Mouse (Mus musculus) limb, embryonic 12.5 days (tissue): ENCODE data around the gene Capzb. TPM values are rescaled to one million over a fixed set of nuclear protein-coding genes. Genes with fewer than 3 reads are reported as not detected.

Experiments used
- ATAC-seq: fragments of 200-750 bp; cut with Nextera tagmentation; 2 replicates; pipeline ENCODE4 v1.8.0; 2017; ENCODE audit warnings: low read depth, moderate TSS enrichment; ENCODE audit not compliant: insufficient number of reproducible peaks, insufficient read depth, low FRiP score, low TSS enrichment
- H3K27ac ChIP-seq: fragments of 300-500 bp; sonication (generic); 2 replicates; pipeline ENCODE4 v1.5.1; 2016; ENCODE audit warnings: mild to moderate bottlenecking, moderate library complexity
- H3K27me3 ChIP-seq: fragments of 300-500 bp; sonication (generic); 2 replicates; pipeline ENCODE4 v1.6.1; 2016; ENCODE audit warnings: mild to moderate bottlenecking, moderate library complexity
- H3K36me3 ChIP-seq: fragments of 300-500 bp; sonication (generic); 2 replicates; pipeline ENCODE4 v1.6.1; 2016; ENCODE audit warnings: mild to moderate bottlenecking, moderate library complexity
- H3K4me1 ChIP-seq: fragments of 300-500 bp; sonication (generic); replicated peaks from 2 replicates; pipeline ENCODE4 v1.6.1; 2016
- H3K4me2 ChIP-seq: fragments of 300-500 bp; sonication (generic); 2 replicates; pipeline ENCODE4 v1.6.1; 2016; ENCODE audit warnings: mild to moderate bottlenecking, moderate library complexity
- H3K4me3 ChIP-seq: fragments of 300-500 bp; sonication (generic); replicated peaks from 2 replicates; pipeline ENCODE4 v1.5.1; 2016; ENCODE audit warnings: mild to moderate bottlenecking
- H3K9ac ChIP-seq: fragments of 300-500 bp; sonication (generic); replicated peaks from 2 replicates; pipeline ENCODE4 v1.6.1; 2016; ENCODE audit warnings: mild to moderate bottlenecking, moderate library complexity
- H3K9me3 ChIP-seq: fragments of 300-500 bp; sonication (generic); 2 replicates; pipeline ENCODE4 v1.6.1; 2016; ENCODE audit warnings: mild to moderate bottlenecking, moderate library complexity
- WGBS: fragments of 180-500 bp; shearing (Covaris S2); methylation state at CpG from one replicate; pipeline ENCODE4 v1.1.7; 2016; 5-methylcytosine and 5-hydroxymethylcytosine counted together
- polyA plus RNA-seq: library from polyadenylated mRNA; unstranded; fragments of >200 nt; fragmentation: Nextera tagmentation; extraction: Ambion mirVana; gene quantifications from 2 replicates; pipeline ENCODE4 v1.2.1, GENCODE M21; 2016

Capzb gene
- polyA plus RNA-seq, 1 experiment from 2014 or later = 390 TPM

GRCm38 (mm10) chr4:139165259-139165658 is 27.4 kb upstream of the Capzb start:
- Histone ChIP-seq H3K27me3 (no peaks in the 10 kb centered on the region), H3K27ac (no peak overlapping the region), H3K4me3 (no peak overlapping the region), H3K4me2 (no peak overlapping the region), H3K36me3 (no peaks in the 10 kb centered on the region), H3K9ac (no peak overlapping the region), H3K9me3 (no peaks in the 10 kb centered on the region), H3K4me1 (peaks cover 21% of the 10 kb centered on the region)
- no peak for ATAC-seq
- WGBS = 89% methylated on average over 8 of the region's 8 CpGs

GRCm38 (mm10) chr4:139166244-139166643 is 26.5 kb upstream of the Capzb start:
- Histone ChIP-seq H3K4me2 (no peak overlapping the region), H3K27ac (0 out of 2 replicates have a peak overlapping the region, but pooled peaks have one; percentile 2), H3K36me3 (no peaks in the 10 kb centered on the region), H3K27me3 (no peaks in the 10 kb centered on the region), H3K4me3 (no peak overlapping the region), H3K9ac (no peak overlapping the region), H3K4me1 (peaks cover 21% of the 10 kb centered on the region), H3K9me3 (no peaks in the 10 kb centered on the region)
- 87% methylated on average over 8 of the region's 8 CpGs for WGBS
- no peak for ATAC-seq

- 0 out of 2 replicates have a peak, but pooled peaks have one; percentile 31 for ATAC-seq
- peaks cover 21% of the 10 kb centered on the region for H3K4me1 ChIP-seq
- no peaks in the 10 kb centered on the region for H3K9me3 ChIP-seq
- no peaks in the 10 kb centered on the region for H3K27me3 ChIP-seq
- no peak overlapping the region for H3K9ac ChIP-seq
- WGBS = 40% methylated on average over 8 of the region's 8 CpGs
- H3K36me3 ChIP-seq = no peaks in the 10 kb centered on the region
- H3K4me3 ChIP-seq = no peak overlapping the region
- no peak overlapping the region for H3K4me2 ChIP-seq
- 0 out of 2 replicates have a peak overlapping the region, but pooled peaks have one; percentile 29 for H3K27ac ChIP-seq
Observed at GRCm38 (mm10) chr4:139167107-139167506, 25.6 kb upstream of the Capzb start.

GRCm38 (mm10) chr4:139168985-139169747 is 23.5 kb upstream of the Capzb start:
- H3K27ac ChIP-seq = 0 out of 2 replicates have a peak overlapping the region, but pooled peaks have one; percentile 4
- H3K36me3 ChIP-seq = no peaks in the 10 kb centered on the region
- no peak overlapping the region for H3K4me2 ChIP-seq
- H3K9ac ChIP-seq = no peak overlapping the region
- H3K9me3 ChIP-seq = no peaks in the 10 kb centered on the region
- H3K27me3 ChIP-seq = no peaks in the 10 kb centered on the region
- H3K4me1 ChIP-seq = peaks cover 21% of the 10 kb centered on the region
- no peak for ATAC-seq
- no peak overlapping the region for H3K4me3 ChIP-seq
- WGBS = 70% methylated on average over 15 of the region's 15 CpGs

- H3K27me3 ChIP-seq = no peaks in the 10 kb centered on the region
- H3K9ac ChIP-seq = no peak overlapping the region
- H3K9me3 ChIP-seq = no peaks in the 10 kb centered on the region
- no peak overlapping the region for H3K4me3 ChIP-seq
- peaks cover 21% of the 10 kb centered on the region for H3K4me1 ChIP-seq
- H3K36me3 ChIP-seq = no peaks in the 10 kb centered on the region
- 75% methylated on average over 12 of the region's 12 CpGs for WGBS
- H3K27ac ChIP-seq = 0 out of 2 replicates have a peak overlapping the region, but pooled peaks have one; percentile 4
- H3K4me2 ChIP-seq = no peak overlapping the region
- ATAC-seq = no peak
Observed at GRCm38 (mm10) chr4:139169748-139170279, 22.9 kb upstream of the Capzb start.

GRCm38 (mm10) chr4:139175061-139175971 is 17.4 kb upstream of the Capzb start:
- ATAC-seq = no peak
- no peak overlapping the region for H3K27ac ChIP-seq

GRCm38 (mm10) chr4:139176023-139176422 is 16.7 kb upstream of the Capzb start:
- Histone ChIP-seq H3K4me2 (no peak overlapping the region), H3K9me3 (peaks cover 10% of the 10 kb centered on the region; the same call in 1 of the 2 replicates), H3K27ac (no peak overlapping the region), H3K36me3 (no peaks in the 10 kb centered on the region), H3K4me3 (no peak overlapping the region), H3K4me1 (peaks cover 4% of the 10 kb centered on the region), H3K27me3 (no peaks in the 10 kb centered on the region), H3K9ac (no peak overlapping the region)
- ATAC-seq = no peak
- WGBS = 77% methylated on average over 6 of the region's 6 CpGs

More at GRCm38 (mm10) chr4:139175061-139175971, 17.4 kb upstream of the Capzb start:
- no peaks in the 10 kb centered on the region for H3K36me3 ChIP-seq
- no peak overlapping the region for H3K9ac ChIP-seq
- WGBS = 68% methylated on average over 20 of the region's 20 CpGs
- H3K4me3 ChIP-seq = no peak overlapping the region
- peaks cover 4% of the 10 kb centered on the region for H3K4me1 ChIP-seq
- H3K9me3 ChIP-seq = peaks cover 10% of the 10 kb centered on the region; the same call in 1 of the 2 replicates
- H3K27me3 ChIP-seq = no peaks in the 10 kb centered on the region
- H3K4me2 ChIP-seq = no peak overlapping the region

- WGBS = 95% methylated on average over 3 of the region's 3 CpGs
- Histone ChIP-seq H3K36me3 (no peaks in the 10 kb centered on the region), H3K9ac (no peak overlapping the region), H3K4me2 (no peak overlapping the region), H3K4me3 (no peak overlapping the region), H3K27ac (no peak overlapping the region), H3K4me1 (peaks cover 4% of the 10 kb centered on the region), H3K9me3 (peaks cover 10% of the 10 kb centered on the region; the same call in 1 of the 2 replicates), H3K27me3 (no peaks in the 10 kb centered on the region)
- ATAC-seq = no peak
Observed at GRCm38 (mm10) chr4:139177921-139178320, 14.8 kb upstream of the Capzb start.

GRCm38 (mm10) chr4:139178377-139178776 is 14.3 kb upstream of the Capzb start:
- H3K27me3 ChIP-seq = no peaks in the 10 kb centered on the region
- no peak overlapping the region for H3K4me2 ChIP-seq
- no peak for ATAC-seq
- H3K9ac ChIP-seq = no peak overlapping the region
- H3K27ac ChIP-seq = no peak overlapping the region
- no peak overlapping the region for H3K4me3 ChIP-seq
- no peaks in the 10 kb centered on the region for H3K36me3 ChIP-seq
- WGBS = 96% methylated on average over 11 of the region's 11 CpGs
- H3K4me1 ChIP-seq = peaks cover 4% of the 10 kb centered on the region
- H3K9me3 ChIP-seq = peaks cover 10% of the 10 kb centered on the region; the same call in 1 of the 2 replicates

- Histone ChIP-seq H3K9me3 (peaks cover 10% of the 10 kb centered on the region; the same call in 1 of the 2 replicates), H3K27me3 (no peaks in the 10 kb centered on the region), H3K36me3 (no peaks in the 10 kb centered on the region), H3K4me1 (peaks cover 4% of the 10 kb centered on the region), H3K9ac (no peak overlapping the region), H3K4me2 (no peak overlapping the region), H3K4me3 (no peak overlapping the region), H3K27ac (0 out of 2 replicates have a peak overlapping the region, but pooled peaks have one; percentile 47)
- WGBS = 79% methylated on average over 2 of the region's 2 CpGs
- no peak for ATAC-seq
Observed at GRCm38 (mm10) chr4:139179218-139179617, 13.5 kb upstream of the Capzb start.
